Mouse (Mus musculus) E14TG2a.4 (cell line): ENCODE data around the gene Trp53i13.

Experiments
- CTCF ChIP-seq: conservative IDR thresholded peaks from 2 replicates; pipeline ENCODE4 v1.5.1; 2014; ENCODE audit warnings: low read length
- NANOG ChIP-seq: IDR thresholded peaks from 2 replicates; pipeline ENCODE4 v1.6.1; 2014; ENCODE audit warnings: borderline replicate concordance, low read length, mixed read lengths
- POU5F1 ChIP-seq: IDR thresholded peaks from 2 replicates; pipeline ENCODE4 v1.6.1; 2014; ENCODE audit warnings: low read length, borderline replicate concordance

DNA sequence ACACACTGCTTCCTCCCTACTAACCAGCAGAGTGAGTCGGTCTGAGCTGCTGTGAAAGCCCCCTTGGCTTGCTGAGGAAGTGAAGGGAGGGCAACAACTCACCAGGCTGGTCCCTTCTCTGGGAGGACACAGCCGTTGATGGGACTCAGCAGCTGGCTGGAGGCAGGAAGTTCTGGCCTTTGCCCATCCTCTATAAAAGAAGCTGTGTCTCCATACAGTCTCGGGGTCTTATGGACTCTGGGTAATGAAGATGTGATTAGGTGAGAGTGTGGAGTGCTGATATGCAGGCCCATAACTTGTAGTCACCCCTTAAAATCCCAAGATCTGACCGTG is 21.5 kb downstream of the Trp53i13 start:
- TF ChIP-seq CTCF = no peak
- TF ChIP-seq NANOG = no peak
- TF ChIP-seq POU5F1 = no peak
